Mouse (Mus musculus): ENCODE measurements at regions not wholly inside any gene's neighbourhood (a gene's known extent, or its start where the extent isn't known, plus 50 kb on each side); places are given as distances from the start of the nearest gene placed in this dataset.
A peak's percentile ranks its signal among the peaks of the same experiment; 100 is the strongest.

DNA sequence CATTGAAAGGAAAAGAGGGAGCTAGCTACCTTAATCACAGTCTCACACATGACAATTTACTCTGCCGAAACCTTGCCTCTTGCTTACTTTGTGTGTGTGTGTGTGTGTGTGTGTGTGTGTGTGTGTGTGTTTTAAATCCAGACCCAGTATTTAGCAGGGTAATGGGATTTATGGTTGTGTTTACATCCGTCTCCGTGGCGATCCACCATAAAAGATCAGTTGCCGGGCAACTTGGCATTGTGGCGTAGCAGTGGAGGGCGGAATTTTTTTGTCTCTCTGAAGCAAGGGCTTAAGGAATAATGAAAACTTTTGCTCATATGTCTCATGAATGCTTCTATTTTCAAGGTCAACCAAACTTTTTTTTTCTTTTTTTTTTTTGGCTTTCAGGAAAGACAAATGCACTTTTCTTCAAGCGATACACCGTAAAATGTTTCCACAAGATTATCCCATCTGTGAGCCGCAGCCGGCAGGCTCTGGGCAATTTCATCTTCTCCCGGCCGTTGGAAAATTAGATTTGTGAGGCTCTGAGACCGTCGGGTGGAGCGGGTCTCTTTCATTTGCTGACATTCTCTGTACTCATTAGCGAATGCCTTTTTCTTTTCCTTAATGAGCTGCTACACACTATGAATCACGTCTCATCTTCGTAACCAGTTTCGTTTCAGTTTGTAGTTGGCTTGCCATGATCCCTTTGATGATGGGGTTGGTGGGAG lies 53.9 kb upstream of the Ptch1 start:
- no peak for DNase-seq (ENCODE audit: low read depth, low spot score)

- DNase-seq (ENCODE audit: low read depth, low spot score): no peak
Observed at GRCm38 (mm10) chr13:63627894-63628287, 54.5 kb upstream of the Ptch1 start.

GRCm38 (mm10) chr13:63631771-63632347 lies 58.5 kb upstream of the Ptch1 start:
- DNase-seq (ENCODE audit: low read depth, low spot score): peak; percentile 68

GRCm38 (mm10) chr13:63634294-63634693 lies 60.9 kb upstream of the Ptch1 start:
- peak; percentile 42 for DNase-seq (ENCODE audit: low read depth, low spot score)

GRCm38 (mm10) chr13:63641649-63642226 lies 68.3 kb upstream of the Ptch1 start:
- no peak for DNase-seq (ENCODE audit: low read depth, low spot score)

DNA sequence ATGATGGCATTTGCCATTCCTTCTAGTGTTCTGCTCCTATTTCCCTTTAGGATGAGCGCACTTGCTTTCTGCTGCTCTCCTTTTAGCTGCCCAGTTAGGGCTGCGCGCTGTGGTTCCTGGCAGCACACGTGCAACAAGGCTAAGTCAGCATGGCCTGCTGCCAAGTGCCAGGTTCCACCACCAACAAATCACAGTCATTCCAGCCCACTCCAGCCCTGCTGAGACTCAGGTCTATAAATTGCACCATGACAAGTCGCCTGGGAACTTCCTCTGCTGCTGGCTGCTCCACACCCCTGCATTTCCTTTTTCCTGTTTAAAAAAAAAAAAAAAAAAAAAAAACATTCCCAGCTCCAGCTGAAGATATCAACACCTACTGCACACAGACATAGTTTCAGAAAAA lies 69.2 kb upstream of the Ptch1 start:
- DNase-seq (ENCODE audit: low read depth, low spot score): no peak

DNA sequence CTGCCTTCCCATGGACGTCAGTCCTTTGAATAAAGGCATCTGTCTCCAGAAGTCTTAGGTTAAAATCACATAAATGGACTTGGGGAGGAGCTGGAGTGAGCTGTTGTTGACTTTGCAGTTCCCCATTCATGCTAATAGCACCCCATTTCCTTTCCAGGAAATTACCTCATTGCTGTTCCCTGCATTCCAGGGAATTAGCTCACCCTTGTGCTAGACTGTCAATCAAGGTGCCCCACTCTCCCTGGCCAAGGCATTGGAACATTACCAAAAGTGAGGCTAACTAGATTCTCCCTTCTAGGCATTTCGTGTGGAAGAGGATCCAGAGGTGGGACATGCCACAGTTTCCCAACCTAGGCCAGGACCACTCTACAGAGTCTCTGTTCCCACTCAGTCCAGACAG lies 70.0 kb upstream of the Ptch1 start:
- DNase-seq (ENCODE audit: low read depth, low spot score): no peak

DNA sequence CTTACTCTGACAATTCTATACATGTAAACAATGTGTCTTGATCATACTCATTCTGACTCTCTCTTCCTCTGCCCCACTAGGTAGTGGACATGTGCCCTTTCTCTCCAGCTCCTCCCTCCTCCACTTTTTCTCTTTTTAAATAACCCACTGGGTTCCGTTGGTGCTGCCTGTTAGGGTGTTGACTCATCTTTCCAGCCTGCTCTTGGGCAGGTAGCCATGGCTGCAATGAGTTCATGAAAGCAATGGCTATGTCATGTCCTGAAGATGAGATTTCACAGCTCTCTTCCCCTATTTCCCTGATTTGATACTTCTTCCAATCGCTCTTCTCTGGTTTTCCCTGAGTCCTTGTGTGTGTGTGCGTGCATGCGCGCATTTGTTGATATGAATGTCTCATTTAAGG lies 70.9 kb upstream of the Ptch1 start:
- no peak for DNase-seq (ENCODE audit: low read depth, low spot score)

DNA sequence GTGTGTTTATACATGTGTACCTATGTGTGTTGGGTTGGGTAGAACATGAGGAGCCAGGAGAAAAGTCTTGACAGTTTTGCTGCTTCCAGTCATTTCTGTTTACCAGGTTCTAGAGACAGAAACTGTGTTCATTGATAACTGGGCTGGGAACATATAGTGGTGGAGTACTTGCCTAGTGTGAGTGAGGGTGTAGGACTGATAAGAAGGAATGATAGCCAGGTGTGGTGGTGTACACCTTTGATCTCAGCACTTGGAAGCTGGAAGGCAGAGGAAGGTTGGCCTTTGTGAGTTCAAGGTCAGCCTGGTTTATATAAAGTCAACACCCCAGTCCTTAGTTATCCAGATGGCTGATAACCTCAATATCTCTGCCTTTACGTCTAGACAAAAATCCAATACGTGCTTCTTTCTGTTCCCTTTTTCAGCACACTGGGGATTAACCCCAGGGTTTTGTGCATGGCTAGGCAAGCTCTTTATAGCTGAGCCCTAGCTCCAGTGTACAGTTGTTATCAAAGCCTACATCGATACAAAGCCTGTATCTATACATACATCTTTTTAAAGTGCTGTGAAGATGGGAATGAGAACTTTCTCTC lies 75.8 kb upstream of the Ptch1 start:
- DNase-seq (ENCODE audit: low read depth, low spot score): peak; percentile 70

DNA sequence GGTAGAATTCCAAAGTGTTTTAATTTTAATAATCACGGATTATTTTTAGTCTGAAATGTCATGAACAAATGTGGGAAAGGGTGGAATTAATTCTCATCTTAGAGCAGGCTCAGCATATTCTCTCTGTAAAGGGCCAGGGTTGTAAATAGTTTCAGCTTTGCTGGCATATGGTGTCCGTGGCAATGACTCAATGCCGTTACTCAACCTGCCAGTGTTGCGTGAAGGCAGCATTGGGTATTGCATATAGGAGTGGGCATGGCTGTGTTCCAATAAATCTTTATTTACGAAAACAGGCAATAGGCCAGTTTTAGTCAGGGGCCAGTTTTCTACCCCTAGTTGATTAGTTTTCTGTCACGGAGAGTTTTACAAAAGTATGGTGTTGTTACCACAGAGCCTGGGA lies 81.1 kb upstream of the Ptch1 start:
- no peak for DNase-seq (ENCODE audit: low read depth, low spot score)

DNA sequence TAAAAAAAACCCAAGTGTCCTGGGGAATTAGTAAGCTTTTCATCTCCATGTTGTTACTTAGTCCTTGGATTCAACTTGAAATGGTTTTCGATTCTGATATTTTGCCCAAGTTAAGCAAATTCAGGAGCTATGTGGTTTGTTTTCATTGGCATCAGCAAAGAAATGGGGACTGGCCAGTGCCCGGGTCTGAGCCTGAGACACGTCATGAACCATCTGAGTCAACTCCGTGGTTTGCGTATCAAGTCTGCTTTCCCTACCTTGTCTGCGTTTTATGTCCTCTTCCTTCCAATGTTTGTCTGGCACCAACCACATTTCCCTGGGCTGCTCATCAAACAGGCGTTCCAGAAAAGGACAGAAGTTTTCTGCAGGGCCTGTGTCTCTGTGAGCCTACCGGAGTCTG lies 83.7 kb upstream of the Ptch1 start:
- no peak for DNase-seq (ENCODE audit: low read depth, low spot score)

- DNase-seq (ENCODE audit: low read depth, low spot score): no peak
Observed at GRCm38 (mm10) chr13:63659412-63659811, 86.0 kb upstream of the Ptch1 start.

DNA sequence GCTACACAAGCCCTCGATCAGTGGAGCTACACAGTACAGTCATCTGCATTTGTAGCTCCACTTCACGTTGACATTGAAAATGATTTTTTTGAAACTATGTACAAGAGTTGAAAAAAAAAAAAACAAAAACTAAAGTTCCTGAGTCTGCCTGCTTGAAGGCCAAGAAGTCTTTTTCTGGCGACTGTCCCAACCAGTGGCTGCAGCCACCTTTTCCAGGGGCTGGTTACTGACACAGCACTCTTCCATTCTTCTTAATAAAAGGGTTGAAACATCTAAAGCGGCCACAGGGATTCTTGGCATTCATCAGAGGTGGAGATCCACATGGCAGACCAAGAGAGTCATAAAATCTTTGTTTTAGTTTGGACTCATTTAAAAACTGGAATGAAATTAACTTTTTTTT lies 87.0 kb upstream of the Ptch1 start:
- no peak for DNase-seq (ENCODE audit: low read depth, low spot score)

- no peak for DNase-seq (ENCODE audit: low read depth, low spot score)
Observed at GRCm38 (mm10) chr13:63668576-63668975, 95.2 kb upstream of the Ptch1 start.

- no peak for DNase-seq (ENCODE audit: low read depth, low spot score)
Observed at GRCm38 (mm10) chr13:63669031-63669430, 95.6 kb upstream of the Ptch1 start.

DNA sequence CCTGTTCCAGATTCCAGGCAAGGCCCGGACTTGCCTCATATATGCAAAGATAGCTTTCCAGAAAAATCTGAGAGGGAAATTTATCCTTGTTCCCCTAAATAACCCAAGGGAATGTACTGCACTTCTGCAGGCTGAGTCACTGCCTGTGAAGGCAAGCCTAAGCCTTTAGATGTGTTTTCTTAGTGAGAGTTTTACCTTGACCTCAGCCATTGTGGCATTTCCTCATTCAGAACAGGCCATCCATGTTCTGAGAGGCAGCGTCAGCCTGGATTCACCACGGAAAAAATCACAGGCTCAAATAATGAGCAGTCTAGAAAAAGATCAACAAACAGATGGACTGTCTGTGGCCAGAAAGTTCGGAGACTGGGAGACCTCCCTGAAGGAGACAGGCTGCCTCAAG lies 99.0 kb upstream of the Ptch1 start:
- no peak for DNase-seq (ENCODE audit: low read depth, low spot score)

- no peak for DNase-seq (ENCODE audit: low read depth, low spot score)
Observed at GRCm38 (mm10) chr13:63677696-63678095, 104.3 kb upstream of the Ptch1 start.

DNA sequence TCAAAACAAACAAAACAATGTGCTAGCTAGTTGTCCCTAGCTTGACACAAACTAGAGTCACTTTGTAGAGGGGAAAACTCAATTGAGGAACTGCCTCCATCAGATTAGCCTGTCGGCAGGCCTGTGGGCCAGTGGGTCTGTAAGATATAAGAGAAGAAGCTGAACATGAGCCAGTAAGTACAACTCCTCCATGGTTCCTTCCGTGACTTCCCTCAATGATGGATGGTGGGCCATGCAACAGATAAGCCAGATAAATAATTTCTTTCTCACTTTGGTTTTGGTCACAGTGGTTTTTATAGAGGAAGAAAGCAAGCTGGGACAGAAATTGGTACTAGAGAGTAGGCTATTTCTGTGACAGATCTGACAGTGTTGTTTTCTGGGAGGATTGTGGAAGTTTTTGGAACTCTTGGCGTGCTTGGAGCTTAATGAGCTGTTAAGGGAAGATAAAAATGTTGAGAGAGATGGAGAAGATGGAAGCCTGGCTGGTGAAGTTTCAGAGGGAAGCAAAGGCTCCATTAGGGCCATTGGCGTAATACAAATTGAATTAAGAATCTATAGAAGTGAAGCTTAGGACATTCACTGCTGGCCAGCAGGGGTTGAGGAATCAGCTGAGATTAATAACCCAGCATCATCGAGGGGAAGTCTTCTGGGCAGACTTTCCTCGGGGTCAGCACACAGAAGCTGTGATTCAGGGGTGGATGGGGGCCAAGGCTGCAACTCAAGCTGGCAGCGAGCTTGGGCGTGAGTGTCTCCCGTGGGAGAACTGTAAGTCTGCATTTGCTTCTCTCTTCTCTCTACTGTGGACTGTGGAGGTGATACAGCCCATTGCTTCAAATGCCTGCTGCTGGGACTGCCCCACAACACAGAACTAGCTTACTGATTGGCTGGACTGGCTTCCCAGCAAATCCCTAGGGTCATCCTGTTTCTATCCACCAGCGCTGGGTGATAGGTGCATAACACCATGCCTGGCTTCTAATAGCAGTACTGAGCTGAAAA lies 105.2 kb upstream of the Ptch1 start:
- no peak for DNase-seq (ENCODE audit: low read depth, low spot score)

- no peak for DNase-seq (ENCODE audit: low read depth, low spot score)
Observed at GRCm38 (mm10) chr13:63682341-63682740, 108.9 kb upstream of the Ptch1 start.

DNA sequence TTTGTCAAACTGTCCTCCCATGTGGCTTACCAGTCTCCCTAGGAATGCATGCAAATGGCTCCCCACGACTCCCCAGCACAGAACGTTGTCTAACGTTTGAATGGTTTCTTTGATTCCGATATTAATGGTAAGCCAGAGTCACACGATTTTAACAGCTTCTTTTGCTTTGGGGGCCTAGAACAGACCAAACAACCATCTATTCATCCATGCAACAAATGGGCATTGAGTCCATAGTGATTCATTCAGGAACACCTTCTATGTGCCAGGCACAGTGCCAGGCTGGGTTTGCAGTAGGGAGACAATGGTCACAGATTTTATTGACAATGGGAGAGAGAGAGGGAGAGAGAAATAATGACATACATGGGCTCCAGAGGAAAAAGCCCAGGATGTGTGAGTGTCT lies 118.6 kb upstream of the Ptch1 start:
- DNase-seq (ENCODE audit: low read depth, low spot score): no peak

DNA sequence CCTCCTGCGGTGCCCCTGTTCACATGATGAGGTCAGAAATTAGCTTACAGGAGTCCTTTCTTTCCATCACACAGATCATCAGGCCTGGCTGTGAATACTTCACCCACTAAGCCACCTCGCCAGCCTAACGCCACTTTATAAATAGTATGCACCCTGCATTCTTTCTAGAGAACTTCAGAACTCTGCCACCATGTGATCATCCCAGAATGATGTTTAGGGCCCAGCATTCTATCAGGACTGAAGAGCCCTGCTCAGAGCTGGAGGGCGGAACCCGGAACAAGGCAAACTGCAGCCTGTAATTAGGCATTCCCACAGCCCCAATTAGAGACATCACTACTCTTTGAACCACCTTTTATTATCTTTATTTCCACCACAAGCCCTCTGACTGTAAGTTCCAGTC lies 120.2 kb upstream of the Ptch1 start:
- DNase-seq (ENCODE audit: low read depth, low spot score): no peak

DNA sequence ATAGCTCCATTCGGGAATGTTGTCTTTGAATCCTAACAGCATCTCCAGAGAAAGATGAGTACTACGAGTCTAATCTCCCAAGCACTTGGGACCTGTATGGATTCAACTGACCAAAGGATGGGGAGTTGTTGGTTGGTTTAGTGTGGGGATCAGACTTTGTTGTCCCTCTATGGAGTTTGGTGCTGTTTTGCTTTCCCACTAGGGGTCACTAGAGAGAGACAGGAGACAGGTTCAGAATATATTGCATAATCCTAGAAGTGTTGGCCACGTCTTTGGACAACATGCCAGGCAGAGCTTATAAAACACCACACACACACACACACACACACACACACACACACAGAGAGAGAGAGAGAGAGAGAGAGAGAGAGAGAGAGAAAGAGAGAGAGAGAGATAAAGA lies 118.6 kb upstream of the Ercc6l2 start:
- DNase-seq (ENCODE audit: low read depth, low spot score): peak; percentile 64
